Mouse (Mus musculus) hindbrain, embryonic 11.5 days (tissue): ENCODE data around the gene Ctcf. TPM values are rescaled to one million over a fixed set of nuclear protein-coding genes. Genes with fewer than 3 reads are reported as not detected.

ENCODE experiments used
- ATAC-seq: fragments of 200-750 bp; cut with Nextera tagmentation; 2 replicates; pipeline ENCODE4 v1.8.0; 2017; ENCODE audit warnings: mild to moderate bottlenecking, moderate TSS enrichment, moderate library complexity; ENCODE audit not compliant: low FRiP score
- DNase-seq: peaks from one replicate; pipeline ENCODE4 v3.0.0-alpha.2; 2015; ENCODE audit warnings: low spot score
- H3K27ac ChIP-seq: fragments of 300-500 bp; sonication (generic); 2 replicates; pipeline ENCODE4 v1.5.1; 2014; ENCODE audit warnings: mild to moderate bottlenecking, low read depth, low read length
- H3K27me3 ChIP-seq: fragments of 300-500 bp; sonication (generic); 2 replicates; pipeline ENCODE4 v1.6.1; 2014; ENCODE audit warnings: mild to moderate bottlenecking, low read length, moderate library complexity, mixed read lengths; ENCODE audit not compliant: control insufficient read depth, insufficient read depth
- H3K36me3 ChIP-seq: fragments of 300-500 bp; sonication (generic); 2 replicates; pipeline ENCODE4 v1.6.1; 2014; ENCODE audit warnings: mild to moderate bottlenecking, low read length, moderate library complexity, mixed read lengths; ENCODE audit not compliant: control insufficient read depth, insufficient read depth
- H3K4me1 ChIP-seq: fragments of 300-500 bp; sonication (generic); replicated peaks from 2 replicates; pipeline ENCODE4 v1.6.1; 2014; ENCODE audit warnings: low read length, mixed read lengths; ENCODE audit not compliant: control insufficient read depth, insufficient read depth
- H3K4me2 ChIP-seq: fragments of 300-500 bp; sonication (generic); replicated peaks from 2 replicates; pipeline ENCODE4 v1.6.1; 2014; ENCODE audit warnings: mild to moderate bottlenecking, low read depth, low read length
- H3K4me3 ChIP-seq: fragments of 300-500 bp; sonication (generic); 2 replicates; pipeline ENCODE4 v1.5.1; 2014; ENCODE audit warnings: low read depth, low read length
- H3K9ac ChIP-seq: fragments of 300-500 bp; sonication (generic); 2 replicates; pipeline ENCODE4 v1.6.1; 2014; ENCODE audit warnings: low read depth, low read length
- H3K9me3 ChIP-seq: fragments of 300-500 bp; sonication (generic); 2 replicates; pipeline ENCODE4 v1.6.1; 2016; ENCODE audit warnings: low read length; ENCODE audit not compliant: control insufficient read depth
- WGBS: fragments of 180-500 bp; shearing (Covaris S2); extraction: QIAGEN DNeasy Blood & Tissue Kit; methylation state at CpG from one replicate; pipeline ENCODE4 v1.1.7; 2014; 5-methylcytosine and 5-hydroxymethylcytosine counted together
- polyA plus RNA-seq: library from polyadenylated mRNA; unstranded; fragments of >200 nt; fragmentation: Nextera tagmentation; extraction: Ambion mirVana; gene quantifications from 2 replicates; pipeline ENCODE4 v1.2.1, GENCODE M21; 2014

Gene Ctcf
- polyA plus RNA-seq, 1 experiment from 2014 or later = 121 TPM

GRCm38 (mm10) chr8:105613037-105613436 is 23.3 kb upstream of the Ctcf start:
- Histone ChIP-seq H3K27ac (no peak overlapping the region), H3K36me3 (peaks cover 2% of the 10 kb centered on the region; the same call in 1 of the 2 replicates), H3K9me3 (no peaks in the 10 kb centered on the region), H3K4me2 (no peak overlapping the region; the same call in 1 of the 2 replicates), H3K4me1 (peaks cover 5% of the 10 kb centered on the region; the same call in 1 of the 2 replicates), H3K9ac (no peak overlapping the region), H3K27me3 (peaks cover 14% of the 10 kb centered on the region), H3K4me3 (no peak overlapping the region)
- no peak for ATAC-seq
- 4% methylated on average over 20 of the region's 20 CpGs for WGBS
- peak; percentile 37 for DNase-seq

- Histone ChIP-seq H3K4me1 (peaks cover 5% of the 10 kb centered on the region; the same call in 1 of the 2 replicates), H3K4me2 (peak overlapping the region; percentile 81), H3K36me3 (peaks cover 4% of the 10 kb centered on the region; the same call in 1 of the 2 replicates), H3K9me3 (no peaks in the 10 kb centered on the region), H3K9ac (peak overlapping the region; percentile 43), H3K27ac (no peak overlapping the region), H3K27me3 (peaks cover 14% of the 10 kb centered on the region), H3K4me3 (peak overlapping the region; percentile 44)
- WGBS = 1% methylated on average over 50 of the region's 50 CpGs
- DNase-seq (peak; percentile 57), ATAC-seq (peak; percentile 53)
These were observed 22.4 kb upstream of the Ctcf start for GRCm38 (mm10) chr8:105613830-105614511.

GRCm38 (mm10) chr8:105615942-105616341 is 20.4 kb upstream of the Ctcf start:
- peaks cover 9% of the 10 kb centered on the region; the same call in 1 of the 2 replicates for H3K36me3 ChIP-seq

GRCm38 (mm10) chr8:105617451-105618278 is 18.7 kb upstream of the Ctcf start:
- DNase-seq (no peak), ATAC-seq (no peak)
- Histone ChIP-seq H3K27me3 (peaks cover 7% of the 10 kb centered on the region), H3K9ac (no peak overlapping the region), H3K9me3 (no peaks in the 10 kb centered on the region), H3K27ac (no peak overlapping the region), H3K4me3 (no peak overlapping the region), H3K4me1 (peaks cover 5% of the 10 kb centered on the region; the same call in 1 of the 2 replicates), H3K36me3 (peaks cover 9% of the 10 kb centered on the region; the same call in 1 of the 2 replicates), H3K4me2 (no peak overlapping the region)
- 92% methylated on average over 21 of the region's 21 CpGs for WGBS

More at GRCm38 (mm10) chr8:105615942-105616341, 20.4 kb upstream of the Ctcf start:
- WGBS = 91% methylated on average over 9 of the region's 9 CpGs
- H3K27ac ChIP-seq = no peak overlapping the region
- H3K9me3 ChIP-seq = no peaks in the 10 kb centered on the region
- ATAC-seq = no peak
- H3K4me2 ChIP-seq = no peak overlapping the region
- H3K4me3 ChIP-seq = no peak overlapping the region
- H3K9ac ChIP-seq = no peak overlapping the region
- DNase-seq = no peak
- H3K27me3 ChIP-seq = peaks cover 14% of the 10 kb centered on the region
- peaks cover 5% of the 10 kb centered on the region; the same call in 1 of the 2 replicates for H3K4me1 ChIP-seq

- Histone ChIP-seq H3K9ac (no peak overlapping the region), H3K36me3 (peaks cover 9% of the 10 kb centered on the region; the same call in 1 of the 2 replicates), H3K4me3 (no peak overlapping the region), H3K27ac (no peak overlapping the region), H3K9me3 (no peaks in the 10 kb centered on the region), H3K4me1 (peaks cover 5% of the 10 kb centered on the region; the same call in 1 of the 2 replicates), H3K4me2 (no peak overlapping the region), H3K27me3 (peaks cover 5% of the 10 kb centered on the region; the same call in 1 of the 2 replicates)
- DNase-seq (no peak), ATAC-seq (no peak)
- 92% methylated on average over 5 of the region's 5 CpGs for WGBS
These were observed 18.1 kb upstream of the Ctcf start for GRCm38 (mm10) chr8:105618279-105618634.

GRCm38 (mm10) chr8:105618892-105619591 is 17.3 kb upstream of the Ctcf start:
- Histone ChIP-seq H3K27me3 (peaks cover 2% of the 10 kb centered on the region; the same call in 1 of the 2 replicates), H3K4me3 (no peak overlapping the region), H3K9me3 (no peaks in the 10 kb centered on the region), H3K27ac (no peak overlapping the region), H3K36me3 (peaks cover 9% of the 10 kb centered on the region; the same call in 1 of the 2 replicates), H3K4me2 (no peak overlapping the region), H3K9ac (no peak overlapping the region), H3K4me1 (0 out of 2 replicates have a peak, but pooled peaks cover 2% of the 10 kb centered on the region)
- no peak for DNase-seq
- 92% methylated on average over 19 of the region's 19 CpGs for WGBS
- no peak for ATAC-seq

GRCm38 (mm10) chr8:105620211-105620610 is 16.2 kb upstream of the Ctcf start:
- Histone ChIP-seq H3K27ac (no peak overlapping the region), H3K36me3 (peaks cover 9% of the 10 kb centered on the region; the same call in 1 of the 2 replicates), H3K4me3 (no peak overlapping the region), H3K9ac (no peak overlapping the region), H3K4me1 (no peaks in the 10 kb centered on the region), H3K9me3 (no peaks in the 10 kb centered on the region), H3K27me3 (no peaks in the 10 kb centered on the region), H3K4me2 (no peak overlapping the region)
- ATAC-seq (no peak), DNase-seq (no peak)
- WGBS = 88% methylated on average over 19 of the region's 19 CpGs

GRCm38 (mm10) chr8:105620946-105621720 is 15.2 kb upstream of the Ctcf start:
- H3K4me2 ChIP-seq = no peak overlapping the region
- WGBS = 92% methylated on average over 21 of the region's 21 CpGs
- H3K4me1 ChIP-seq = no peaks in the 10 kb centered on the region
- peaks cover 9% of the 10 kb centered on the region; the same call in 1 of the 2 replicates for H3K36me3 ChIP-seq
- H3K4me3 ChIP-seq = no peak overlapping the region
- ATAC-seq (no peak), DNase-seq (no peak)
- no peaks in the 10 kb centered on the region for H3K27me3 ChIP-seq
- H3K9ac ChIP-seq = no peak overlapping the region
- no peak overlapping the region for H3K27ac ChIP-seq
- H3K9me3 ChIP-seq = no peaks in the 10 kb centered on the region
